Mouse (Mus musculus) myocyte (in vitro differentiated cells): ENCODE results near the gene 4833420G17Rik. TPM values are rescaled to one million over a fixed set of nuclear protein-coding genes. Genes with fewer than 3 reads are reported as not detected.

ENCODE experiments used
- polyA plus RNA-seq: library from polyadenylated mRNA; unstranded; fragments of >200 nt; fragmentation: generic; extraction: Trizol; gene quantifications from one replicate; pipeline ENCODE4 v1.2.1, GENCODE M21; 2012; ENCODE audit warnings: missing spikeins

The 4833420G17Rik gene
- polyA plus RNA-seq, 1 experiment = 1.7 TPM

Other genes with a start within 250 kb of the 4833420G17Rik start
- 33.0 TPM for gene Paip1, start 34.2 kb upstream of the 4833420G17Rik start, polyA plus RNA-seq
- gene Tmem267, start 25.3 kb downstream of the 4833420G17Rik start, polyA plus RNA-seq = 4.2 TPM
- gene 3110070M22Rik, start 25.6 kb downstream of the 4833420G17Rik start, polyA plus RNA-seq = 0.23 TPM
- gene Ccl28, start 161.1 kb downstream of the 4833420G17Rik start, polyA plus RNA-seq = not detected
- 68.3 TPM for gene Hmgcs1, start 227.6 kb downstream of the 4833420G17Rik start, polyA plus RNA-seq